Mouse (Mus musculus) heart, adult 2 months (tissue): ENCODE data around the gene Lpcat3.

ENCODE experiments used
- CTCF ChIP-seq: fragments of 200-600 bp; IDR thresholded peaks from 2 replicates; pipeline ENCODE4 v1.8.1; 2022; ENCODE audit warnings: antibody characterized with exemption, mild to moderate bottlenecking, moderate library complexity
- EP300 ChIP-seq: fragments of 200-500 bp; IDR thresholded peaks from 2 replicates; pipeline ENCODE4 v1.6.1; 2011; ENCODE audit warnings: low read depth, low read length, control low read depth; ENCODE audit not compliant: insufficient read depth
- POLR2A ChIP-seq: fragments of 200-500 bp; IDR thresholded peaks from 2 replicates; pipeline ENCODE4 v1.6.1; 2011; ENCODE audit warnings: mild to moderate bottlenecking, low read depth, low read length, control low read depth; ENCODE audit not compliant: insufficient read depth

GRCm38 (mm10) chr6:124630763-124631162 is 32.1 kb upstream of the Lpcat3 start:
- TF ChIP-seq CTCF (no peak), EP300 (no peak), POLR2A (no peak)
